Mouse (Mus musculus) T-helper 1 cell (primary cell): ENCODE data around the gene Bcorl1.
"Not testable (repeated sequence)": the region's sequence is repeated elsewhere in the genome, so short reads cannot be mapped to it uniquely, and the experiment has no call there.

Experiments used
- in situ Hi-C: fragments of 300-600 bp; cut with MboI, MseI; formaldehyde crosslinking; loops from one replicate; pipeline ENCODE4 v1.15.1; 2025; ENCODE audit warnings: high pct_unique_total_duplicates

Gene Bcorl1

DNA sequence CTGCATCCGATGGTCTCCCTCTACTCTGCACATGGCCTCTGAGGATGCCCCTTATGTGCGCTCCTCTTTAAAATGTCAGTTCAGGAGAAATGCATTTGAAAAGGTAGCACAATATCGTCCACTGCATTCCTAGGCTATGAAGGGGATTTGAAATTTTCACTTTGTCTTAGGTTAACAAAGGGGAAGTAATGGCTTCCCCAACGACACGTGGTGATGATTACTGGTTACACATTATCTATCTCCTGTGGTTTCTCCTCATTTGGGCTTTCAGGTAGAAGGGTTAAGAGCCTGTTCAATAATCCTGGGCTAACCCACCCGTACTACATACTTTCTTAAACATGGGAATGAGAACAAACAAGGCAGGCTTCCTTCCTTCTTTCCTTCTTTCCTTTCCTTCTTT is 48.2 kb downstream of the Bcorl1 start:
- in situ Hi-C loops, result no loop called here

DNA sequence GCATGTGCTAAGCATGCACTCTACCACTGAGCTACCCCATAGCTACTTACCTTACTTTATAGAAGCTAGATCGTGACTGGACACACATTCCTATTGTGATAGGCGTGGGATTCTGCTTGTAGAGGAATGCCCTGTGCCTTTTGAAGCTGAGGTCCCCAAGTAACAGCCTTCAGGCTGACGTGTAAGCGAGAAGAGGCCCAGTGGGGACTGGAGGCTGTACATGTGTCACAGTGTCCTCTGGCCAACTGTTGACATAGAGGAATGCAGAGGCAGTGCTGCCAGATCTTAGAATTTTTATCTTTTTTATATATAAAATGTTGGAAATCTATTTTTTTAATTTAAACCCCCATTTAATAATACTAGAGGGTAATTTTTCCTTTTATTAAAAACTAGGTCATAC is 58.8 kb downstream of the Bcorl1 start:
- in situ Hi-C loops, result loop anchor here (5.0 kb wide), 1 partner anchor 403 kb away; no protein-coding TSS in a partner anchor

DNA sequence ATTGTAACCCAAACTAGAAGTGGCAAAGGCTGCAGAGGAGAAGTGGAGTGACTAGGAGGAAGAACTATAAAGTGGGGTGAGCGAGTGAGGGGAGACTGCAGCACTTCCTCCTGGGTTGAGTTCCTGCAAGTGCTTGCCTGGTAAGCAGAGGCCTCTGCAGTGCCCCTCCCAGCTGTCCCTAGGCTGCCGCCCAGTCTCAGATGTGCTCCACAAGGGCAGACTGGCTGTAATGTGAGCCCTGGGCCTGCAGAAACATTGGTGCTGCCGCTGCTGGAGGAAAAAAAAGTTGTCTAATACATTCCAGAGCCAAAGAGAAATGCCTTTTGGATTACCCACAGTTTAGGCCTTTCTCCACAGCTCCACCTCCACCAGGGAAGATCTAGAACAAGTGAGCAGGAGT is 64.0 kb downstream of the Bcorl1 start:
- in situ Hi-C loops, result no loop called here

DNA sequence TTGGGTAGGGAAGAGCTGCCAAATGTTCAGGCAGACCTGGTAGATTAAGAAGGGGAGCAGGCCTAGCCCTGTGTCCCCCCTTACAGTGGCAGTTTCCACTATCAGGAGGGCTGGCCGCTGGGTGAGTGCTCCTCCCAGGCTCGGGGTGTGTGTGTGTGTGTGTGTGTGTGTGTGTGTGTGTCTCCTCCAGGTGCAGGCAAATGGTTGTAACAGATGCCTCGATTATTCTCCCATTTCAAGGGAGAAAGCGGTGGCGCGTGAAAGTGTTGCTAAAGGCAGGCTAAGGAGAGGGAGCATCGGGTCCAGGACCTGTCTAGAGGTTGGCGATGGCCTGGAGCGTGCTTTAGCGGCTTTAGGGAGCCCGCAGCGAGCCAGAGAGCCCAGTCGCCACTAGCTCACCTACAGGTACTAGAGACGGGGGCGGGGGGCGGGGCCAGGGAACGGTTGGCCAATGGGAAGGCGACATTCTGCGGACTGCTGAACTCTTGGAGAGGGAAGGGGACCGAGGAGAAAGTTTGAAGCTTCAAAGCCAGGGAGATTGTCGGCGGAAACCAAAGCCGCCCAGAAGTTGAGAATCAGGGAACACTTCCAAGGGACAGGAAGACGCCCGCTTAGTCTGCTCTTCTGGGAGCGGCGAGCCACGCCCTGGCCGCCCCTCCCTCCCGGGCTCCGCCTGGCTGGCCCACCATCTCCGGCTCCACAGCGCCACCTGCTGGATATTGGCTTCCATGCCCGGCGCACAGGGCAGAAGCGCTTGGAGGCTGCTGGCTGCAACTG is 68.6 kb downstream of the Bcorl1 start:
- in situ Hi-C loops, result no loop called here

DNA sequence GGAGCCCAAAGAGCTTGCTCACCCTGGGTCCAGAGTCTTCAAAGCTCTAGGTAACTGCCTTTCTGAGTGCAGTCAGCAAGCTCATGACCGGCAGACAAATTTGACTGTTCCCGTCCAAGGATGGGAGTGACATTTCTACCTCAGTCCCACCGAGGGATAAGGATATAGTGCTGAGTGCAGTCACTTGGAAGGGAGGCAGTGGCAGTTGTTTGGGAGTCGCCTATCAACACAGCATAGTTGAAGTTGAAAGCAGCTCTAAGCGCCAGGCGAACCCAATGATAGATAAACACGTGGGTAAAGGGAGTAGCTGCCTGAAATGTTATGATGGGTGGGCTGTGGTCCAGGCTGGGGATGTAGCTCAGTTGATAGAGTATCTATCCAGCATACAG is 69.2 kb downstream of the Bcorl1 start:
- in situ Hi-C loops, result no loop called here

DNA sequence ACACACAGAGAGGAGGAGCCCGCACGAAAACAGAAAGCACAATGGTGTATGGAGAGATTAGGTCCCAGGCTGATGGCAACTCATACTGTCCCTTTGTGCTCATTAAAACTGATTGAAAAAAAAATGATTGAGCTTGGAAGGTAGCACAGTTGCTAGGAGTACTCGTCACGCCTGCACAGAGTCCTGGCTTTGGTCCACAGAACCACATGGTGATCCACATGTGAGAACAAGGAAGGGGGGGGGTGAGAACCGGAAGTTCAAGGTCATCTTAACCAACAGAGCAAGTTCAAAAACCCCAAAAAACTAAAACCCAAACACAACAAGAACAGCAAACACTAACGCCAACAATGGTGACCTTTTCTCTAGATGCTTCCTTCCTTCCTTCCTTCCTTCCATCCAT is 71.5 kb downstream of the Bcorl1 start:
- in situ Hi-C loops, result no loop called here

DNA sequence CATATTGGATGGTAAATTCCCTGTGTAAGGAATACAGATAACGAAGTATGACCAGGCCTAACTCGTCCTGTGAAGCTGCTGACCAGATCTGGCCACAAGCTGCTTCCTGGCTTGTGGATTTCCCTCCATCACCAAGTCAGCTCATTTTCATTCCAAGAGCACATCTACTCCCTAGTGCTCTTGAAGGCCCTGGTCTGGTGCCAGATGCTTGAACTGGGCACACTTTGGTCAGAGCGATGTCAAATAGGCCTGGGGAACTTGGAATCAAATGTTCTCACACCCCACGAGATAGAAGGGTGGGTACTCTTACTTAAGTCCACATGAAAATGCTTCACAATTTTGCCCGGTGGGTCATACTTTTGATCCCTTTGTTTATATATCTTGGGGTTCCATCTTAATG is 73.1 kb downstream of the Bcorl1 start:
- in situ Hi-C loops, result no loop called here

DNA sequence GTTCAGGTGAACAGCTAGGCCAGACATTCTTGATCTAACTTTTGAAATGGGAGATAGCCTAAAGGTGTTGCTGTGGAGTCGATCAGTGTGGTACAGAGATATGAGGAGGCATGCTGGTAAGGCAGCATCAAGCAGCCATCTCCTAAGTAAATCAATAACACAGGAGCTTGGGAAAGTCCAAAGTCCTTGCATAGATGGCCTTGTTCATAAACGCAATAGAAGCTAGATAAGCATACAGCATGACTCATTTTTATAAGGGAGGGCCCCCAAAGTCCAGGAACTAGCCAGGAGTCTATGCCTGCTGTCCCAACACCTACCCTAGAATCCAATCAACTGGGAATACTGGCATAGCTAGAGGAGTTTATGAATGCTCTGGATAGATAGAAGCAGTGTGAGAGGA is 77.3 kb downstream of the Bcorl1 start:
- in situ Hi-C loops, result no loop called here

DNA sequence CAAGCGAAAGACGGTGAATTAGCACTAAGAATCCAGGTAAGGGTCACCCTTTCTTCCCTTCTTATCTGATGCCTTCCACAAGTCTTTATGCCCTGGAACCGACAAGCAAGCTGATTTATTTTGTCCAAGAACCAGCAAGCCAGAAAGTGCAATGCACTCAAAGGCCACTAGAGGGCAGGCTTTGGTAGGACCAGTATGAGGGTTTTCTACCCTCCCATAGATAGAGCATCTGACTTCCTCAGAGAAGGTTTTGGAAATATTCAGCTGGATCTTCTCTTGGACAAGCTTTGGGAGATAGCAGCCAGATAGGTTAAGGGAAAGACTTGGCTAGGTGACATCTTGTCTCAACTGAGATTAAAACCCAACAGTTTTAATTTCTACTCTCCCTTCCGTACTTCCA is 81.8 kb downstream of the Bcorl1 start:
- in situ Hi-C loops, result loop anchor here (5.0 kb wide), 1 partner anchor 39 kb away; the partner anchor contains the start of gene Elf4

DNA sequence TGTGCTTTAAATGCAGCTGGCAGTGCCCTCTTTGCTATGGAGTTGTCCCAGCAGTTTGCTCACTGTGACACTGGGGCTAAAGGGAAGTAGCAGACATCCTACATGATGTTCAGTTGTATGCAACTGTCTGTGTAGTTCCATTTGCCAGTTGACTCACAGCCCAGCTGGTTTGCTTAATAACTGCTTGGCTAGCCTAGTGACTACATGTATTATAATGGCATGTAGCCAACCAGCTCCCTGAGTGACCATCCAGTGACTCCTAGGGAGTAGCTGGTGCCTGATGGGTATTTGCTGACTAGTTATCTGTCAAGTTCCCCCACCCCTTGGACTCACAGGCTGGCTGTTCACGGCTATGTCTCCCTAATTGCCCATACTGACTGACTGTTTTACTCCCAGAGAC is 82.5 kb downstream of the Bcorl1 start:
- in situ Hi-C loops, result loop anchor here (5.0 kb wide), 1 partner anchor 39 kb away; the partner anchor contains the start of gene Elf4

DNA sequence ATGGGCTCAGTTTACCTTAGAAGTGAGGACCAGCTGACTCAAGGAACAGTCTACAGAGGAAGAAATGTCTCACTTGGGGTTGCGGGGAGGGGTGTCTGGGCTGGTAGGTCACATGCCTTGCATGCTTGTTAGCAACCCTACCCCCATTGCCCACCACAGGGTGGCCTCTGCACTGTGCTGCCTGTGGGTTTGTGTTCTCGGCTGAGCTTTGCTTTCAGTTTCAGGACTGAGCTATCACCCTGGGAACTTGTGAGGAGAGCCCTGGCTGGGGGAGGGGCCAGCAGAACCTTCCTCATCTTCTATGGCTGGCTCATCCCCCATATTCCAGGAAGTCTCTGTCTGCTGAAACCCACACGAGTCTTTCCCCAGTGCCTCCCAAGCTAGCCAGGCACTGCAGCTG is 83.4 kb downstream of the Bcorl1 start:
- in situ Hi-C loops, result loop anchor here (5.0 kb wide), 1 partner anchor 38 kb away; the partner anchor contains the start of gene Elf4

DNA sequence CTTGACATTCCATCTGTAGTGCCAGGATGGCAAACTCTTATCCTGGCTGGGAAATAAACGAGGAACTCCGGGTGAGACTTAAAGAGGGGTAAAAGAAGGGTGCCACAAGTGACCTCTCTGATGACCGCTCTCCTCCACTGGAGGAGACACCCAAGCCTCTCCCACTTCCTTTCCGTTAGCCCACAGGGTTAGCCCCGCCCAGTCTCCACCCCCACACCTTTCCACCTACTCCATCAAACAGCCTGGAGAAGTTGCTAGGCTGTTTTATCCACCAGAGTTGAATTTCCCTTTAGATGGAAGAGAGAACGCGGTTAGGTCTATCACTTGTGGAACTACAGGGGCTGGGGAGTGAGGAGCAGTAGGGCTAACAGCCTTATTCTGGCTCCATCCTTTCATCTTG is 84.1 kb downstream of the Bcorl1 start:
- in situ Hi-C loops, result loop anchor here (5.0 kb wide), 1 partner anchor 107 kb away; no protein-coding TSS in a partner anchor

DNA sequence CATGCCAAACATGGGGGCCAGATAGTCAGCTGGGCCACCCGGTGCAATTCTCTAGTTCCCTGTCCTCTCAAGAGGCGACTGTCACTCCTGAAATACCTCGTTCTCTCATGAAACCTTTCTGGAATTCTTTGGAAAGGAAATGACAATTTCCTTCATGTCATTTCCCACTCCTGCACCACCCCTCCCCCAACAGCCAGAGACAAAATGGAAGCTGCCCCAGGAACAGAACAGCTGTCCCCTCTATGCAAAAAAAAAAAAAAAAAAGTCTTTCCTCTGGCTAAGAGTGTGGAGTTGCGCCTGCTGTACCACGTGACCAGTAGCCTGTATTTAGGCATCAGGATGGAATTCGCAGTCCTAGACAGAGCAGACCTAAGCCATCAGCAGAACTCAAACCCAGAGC is 87.1 kb downstream of the Bcorl1 start:
- in situ Hi-C loops, result loop anchor here (5.0 kb wide), 1 partner anchor 104 kb away; no protein-coding TSS in a partner anchor

DNA sequence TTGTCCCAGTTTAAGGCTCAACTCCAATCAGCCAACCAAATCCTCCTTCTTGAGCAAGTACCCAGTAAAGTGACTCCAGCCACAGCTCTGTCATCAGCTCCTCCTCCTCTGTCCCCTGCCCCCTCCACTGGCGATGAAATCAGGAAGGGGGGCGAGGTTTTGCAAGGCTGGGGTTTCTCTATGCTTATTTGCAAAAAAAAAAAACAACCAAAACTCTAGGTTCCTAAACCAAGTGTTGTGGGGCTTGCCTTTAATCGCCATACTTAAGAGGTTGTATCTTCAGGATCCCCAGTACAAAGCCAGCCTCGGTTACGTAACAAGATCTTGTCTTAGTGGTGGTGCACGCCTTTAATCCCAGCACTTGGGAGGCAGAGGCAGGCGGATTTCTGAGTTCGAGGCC is 87.5 kb downstream of the Bcorl1 start:
- in situ Hi-C loops, result loop anchor here (5.0 kb wide), 1 partner anchor 104 kb away; no protein-coding TSS in a partner anchor

DNA sequence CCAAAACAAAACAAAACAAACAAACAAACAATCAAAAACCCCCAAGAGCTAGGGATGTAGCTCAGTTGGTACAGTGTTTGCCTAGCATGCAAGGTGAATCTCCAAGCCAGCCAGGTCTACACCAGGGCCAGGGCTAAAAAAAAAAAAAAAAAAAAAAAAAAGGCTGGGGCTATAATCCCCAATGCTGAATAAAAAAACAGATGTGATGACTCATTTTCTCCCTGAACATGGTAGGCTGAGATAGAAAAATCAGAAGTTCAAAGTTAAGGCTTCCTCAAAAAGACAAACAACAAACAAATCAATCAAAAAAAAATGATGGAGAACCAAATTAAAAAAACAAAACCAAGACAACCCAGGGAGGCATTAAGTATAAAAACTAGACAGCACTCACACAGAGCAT is 87.9 kb downstream of the Bcorl1 start:
- in situ Hi-C loops, result loop anchor here (5.0 kb wide), 1 partner anchor 103 kb away; no protein-coding TSS in a partner anchor

DNA sequence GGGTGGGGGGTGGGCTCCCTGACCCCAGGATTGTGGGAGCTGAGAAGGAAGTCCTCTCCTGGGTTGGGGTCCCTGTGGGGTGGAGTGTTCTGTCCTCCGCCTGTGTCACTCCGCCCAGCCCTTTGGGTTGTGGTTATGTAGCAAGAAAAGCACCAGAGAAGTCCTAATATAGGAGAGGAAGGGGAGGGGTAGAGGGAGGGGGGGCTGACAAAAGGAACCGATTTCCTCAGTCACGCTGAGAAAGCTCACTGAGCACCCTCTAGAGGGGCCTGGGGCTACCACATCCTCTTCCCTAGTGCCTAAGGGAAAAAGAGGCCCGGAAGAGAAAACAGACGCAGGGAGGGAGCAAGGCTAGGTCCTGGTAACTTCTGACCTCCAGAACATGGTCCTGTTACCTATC is 88.4 kb downstream of the Bcorl1 start:
- in situ Hi-C loops, result loop anchor here (5.0 kb wide), 1 partner anchor 103 kb away; no protein-coding TSS in a partner anchor

DNA sequence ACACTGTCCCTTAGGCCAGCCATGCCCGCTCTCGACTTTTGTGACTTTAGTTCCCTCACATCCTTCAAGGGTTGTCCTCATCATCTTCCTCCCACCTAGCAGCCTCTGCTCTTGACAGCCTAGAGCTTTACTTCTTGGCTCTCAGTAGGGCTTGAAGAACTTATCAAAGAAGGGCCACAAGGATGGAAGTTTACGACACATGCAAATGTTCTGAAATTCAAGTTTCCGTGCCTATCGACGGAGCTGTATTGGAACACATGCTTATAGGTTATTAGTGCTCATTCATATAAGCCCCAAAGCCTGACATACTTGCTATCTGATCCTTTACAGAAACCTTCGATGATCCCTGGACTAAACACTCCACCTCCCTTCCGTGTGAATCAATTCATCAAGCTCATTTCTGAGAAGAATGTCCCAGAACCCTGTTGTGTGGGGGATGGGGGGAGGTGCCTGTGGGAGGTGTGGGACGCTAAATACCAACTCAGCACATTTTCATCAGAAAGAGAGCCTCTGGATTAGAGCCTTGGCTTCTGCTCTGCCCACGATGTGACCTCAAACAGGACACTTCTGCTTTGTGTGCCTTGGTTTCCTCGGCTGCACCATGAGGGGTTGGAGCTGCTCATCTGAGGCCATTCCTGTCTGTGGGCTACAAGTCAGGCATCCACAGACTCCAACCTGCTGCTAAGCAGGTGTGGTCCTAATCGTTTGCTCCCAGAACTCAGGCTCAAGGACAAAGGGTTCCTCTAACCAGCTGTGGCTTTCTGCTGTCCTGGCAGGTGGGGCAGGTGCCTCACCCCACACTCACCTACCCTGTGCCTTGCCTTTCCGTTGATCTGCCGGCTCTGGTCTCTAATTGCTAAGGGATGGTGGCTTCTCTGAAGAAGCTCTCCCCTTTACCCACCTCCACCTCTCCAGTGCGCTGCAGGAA is 91.7 kb downstream of the Bcorl1 start:
- in situ Hi-C loops, result no loop called here

DNA sequence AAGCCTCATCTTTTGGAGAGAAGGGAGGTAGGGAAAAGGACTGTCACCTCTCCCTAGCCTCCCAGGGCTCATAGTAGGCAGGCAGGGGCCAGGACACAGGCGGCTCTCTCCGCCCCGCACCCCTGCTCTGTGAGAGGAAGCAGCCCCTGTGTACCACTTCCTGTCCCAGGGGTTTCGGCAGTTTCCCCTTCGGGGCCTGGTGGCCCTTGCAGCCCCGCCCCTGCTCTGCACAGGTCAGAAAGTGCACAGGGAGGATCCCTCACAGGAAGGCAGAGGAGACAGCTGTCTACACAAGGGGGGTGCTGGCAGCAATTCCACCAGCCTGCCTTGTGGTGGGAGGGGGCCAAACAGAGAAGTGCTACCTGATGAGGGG is 92.4 kb downstream of the Bcorl1 start:
- in situ Hi-C loops, result no loop called here

DNA sequence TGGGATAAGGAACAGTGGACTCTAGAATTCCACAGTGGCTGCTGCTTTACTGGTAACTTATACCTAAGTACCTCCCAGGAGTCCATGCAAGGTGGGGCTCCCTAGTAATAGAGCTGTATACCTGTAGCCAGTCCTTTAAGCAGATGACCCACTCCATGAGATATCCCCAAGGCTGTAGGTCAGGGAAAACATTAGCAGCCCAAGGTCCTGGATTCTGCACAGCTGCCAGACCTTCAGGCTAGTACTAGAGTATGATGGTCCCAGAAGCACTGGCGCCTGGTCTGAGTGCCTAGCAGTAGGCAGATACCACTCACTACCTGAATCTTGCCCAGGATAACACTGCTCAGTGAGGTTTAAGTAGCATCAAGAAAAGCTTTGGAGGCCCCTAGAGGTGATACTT is 93.1 kb downstream of the Bcorl1 start:
- in situ Hi-C loops, result no loop called here

DNA sequence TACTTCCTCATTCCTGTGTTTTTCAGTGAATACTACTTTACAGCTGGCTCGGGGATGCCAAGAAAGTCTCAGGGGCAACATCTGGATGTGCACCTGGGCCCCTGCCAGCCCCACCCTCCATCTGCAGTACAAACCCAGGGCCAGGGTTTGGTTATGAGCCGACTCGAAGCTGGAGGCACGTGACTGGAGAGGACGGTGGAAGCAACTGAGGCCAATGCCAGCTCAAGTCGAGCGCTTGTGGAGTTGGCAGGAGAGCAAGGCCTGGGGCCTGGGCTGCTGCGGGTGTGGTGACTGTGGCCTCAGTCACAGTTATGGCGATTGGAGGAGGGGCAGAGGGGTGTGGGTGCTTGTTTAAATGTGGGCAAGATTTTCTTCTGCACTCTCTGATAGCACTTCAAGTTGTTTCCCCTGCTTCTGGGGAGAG is 94.3 kb downstream of the Bcorl1 start:
- in situ Hi-C loops, result no loop called here

DNA sequence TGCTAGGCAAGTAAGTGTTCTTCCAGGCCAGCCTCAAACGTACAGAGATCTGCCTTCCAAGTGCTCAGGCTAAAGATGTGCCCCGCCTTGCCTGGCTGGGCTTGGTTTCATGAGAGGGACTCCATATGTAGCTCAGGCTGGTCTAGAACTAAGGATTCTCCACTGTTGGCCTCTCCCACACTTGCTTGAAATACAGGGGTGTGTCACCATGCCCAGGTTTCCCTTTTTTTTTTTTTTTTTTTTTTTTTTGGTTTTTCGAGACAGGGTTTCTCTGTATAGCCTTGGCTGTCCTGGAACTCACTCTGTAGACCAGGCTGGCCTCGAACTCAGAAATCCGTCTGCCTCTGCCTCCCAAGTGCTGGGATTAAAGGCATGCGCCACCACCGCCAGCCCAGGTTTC is 94.9 kb downstream of the Bcorl1 start:
- in situ Hi-C loops, result not testable (repeated sequence)

DNA sequence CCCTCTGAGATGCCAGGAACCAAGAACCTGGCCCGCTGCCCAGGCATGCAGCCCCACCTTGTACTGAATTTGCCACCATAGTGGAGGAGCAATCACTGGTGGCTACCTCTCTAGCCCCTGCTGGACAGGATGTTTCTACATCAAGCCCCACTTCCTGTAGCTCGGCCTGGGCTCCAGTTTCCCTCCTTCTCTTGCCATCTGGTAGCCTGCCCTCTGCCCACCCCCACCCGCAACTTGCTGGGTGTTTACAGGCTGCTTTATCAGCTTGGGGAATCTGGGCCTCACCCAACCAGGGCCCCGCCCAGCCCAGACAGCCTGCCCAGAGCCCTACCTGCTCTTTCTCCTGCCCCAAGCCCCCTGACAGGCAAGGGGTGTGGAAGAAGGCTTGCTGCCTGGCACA is 97.9 kb downstream of the Bcorl1 start:
- in situ Hi-C loops, result no loop called here
